Comparison of ENCODE assay signal across 11 mouse cellular contexts in the genomic region with DNA sequence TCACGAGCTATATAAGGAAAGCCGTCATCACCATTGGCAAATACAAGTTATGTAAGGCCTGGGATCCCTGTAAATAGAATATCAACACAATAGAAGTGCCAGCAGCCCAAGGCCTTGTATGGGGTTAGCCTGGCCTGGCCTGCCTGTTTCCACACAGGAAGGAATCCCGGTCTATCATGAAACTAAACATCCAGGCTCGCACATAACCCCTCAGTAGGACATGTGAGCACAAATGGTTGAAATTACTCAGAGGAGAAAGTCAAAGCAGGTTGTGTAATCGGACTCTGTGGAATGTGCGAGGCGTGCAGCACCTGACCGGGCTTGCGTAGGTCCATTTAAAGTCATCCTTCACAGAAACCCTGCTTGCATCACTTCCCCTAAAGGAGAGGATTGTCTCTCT.
DNase-seq lines count a peak whose midpoint lies in the region; ATAC-seq and TF ChIP-seq lines count a peak whose summit lies in the region.
"Had no signal": no experiment of that assay in that cellular context is flagged by ENCODE, and none has a peak within 500 bp of the region (broad histone marks: within the 10 kb centered on the region; RNA-seq: fewer than 3 reads in every experiment).

No protein-coding gene starts in this region.

- 0 out of 2 replicates have a peak, but pooled peaks have one; percentile 25 for ATAC-seq in intestine, postnatal 0 days
- ATAC-seq in intestine, embryonic 16.5 days, result no peak
- peak; percentile 80 for ATAC-seq in Patski
- ATAC-seq in heart, embryonic 15.5 days (replicated peaks; ENCODE audit: insufficient number of reproducible peaks, insufficient read depth, low FRiP score, low read depth), result peak; percentile 82
- peak; percentile 66 for ATAC-seq in lung, embryonic 16.5 days (ENCODE audit: low read depth)
- ATAC-seq: CD4-positive, CD25-positive, alpha-beta regulatory T cell, adult 4 months; midbrain, embryonic 15.5 days had no signal

- CTCF ChIA-PET in Patski (lab: Charles Lee), result no interaction called here

- no peaks in the 10 kb centered on the region for H3K4me1 ChIP-seq in intestine, postnatal 0 days (replicated peaks; ENCODE audit: control insufficient read depth, insufficient read depth, low read length)
- H3K4me1 ChIP-seq in intestine, embryonic 16.5 days (ENCODE audit: control insufficient read depth, insufficient read depth, low read length), result no peaks in the 10 kb centered on the region
- peaks cover 16% of the 10 kb centered on the region; the same call in 1 of the 2 replicates for H3K4me1 ChIP-seq in heart, embryonic 15.5 days (replicated peaks)
- H3K4me1 ChIP-seq in lung, embryonic 16.5 days (replicated peaks; ENCODE audit: control insufficient read depth, insufficient read depth, low read length), result no peaks in the 10 kb centered on the region
- H3K4me1 ChIP-seq: midbrain, embryonic 15.5 days; stomach, embryonic 15.5 days had no signal

- no peak overlapping the region for H3K27ac ChIP-seq in intestine, postnatal 0 days (ENCODE audit: low read depth, low read length)
- H3K27ac ChIP-seq in intestine, embryonic 16.5 days (ENCODE audit: low read length), result no peak overlapping the region
- peak overlapping the region; percentile 65 for H3K27ac ChIP-seq in heart, embryonic 15.5 days
- no peak overlapping the region for H3K27ac ChIP-seq in lung, embryonic 16.5 days (ENCODE audit: low read length)
- H3K27ac ChIP-seq: midbrain, embryonic 15.5 days; stomach, embryonic 15.5 days had no signal

- 70% methylated on average over 9 of the region's 9 CpGs for WGBS in intestine, postnatal 0 days
- 70% methylated on average over 9 of the region's 9 CpGs for WGBS in intestine, embryonic 16.5 days
- WGBS in heart, embryonic 15.5 days, result 49% methylated on average over 9 of the region's 9 CpGs
- WGBS in lung, embryonic 16.5 days, result 63% methylated on average over 9 of the region's 9 CpGs

- no peaks in the 10 kb centered on the region; the same call in 1 of the 2 replicates for H3K27me3 ChIP-seq in intestine, postnatal 0 days (replicated peaks; ENCODE audit: control insufficient read depth, insufficient read depth, low read length)
- no peaks in the 10 kb centered on the region for H3K27me3 ChIP-seq in intestine, embryonic 16.5 days (replicated peaks; ENCODE audit: control insufficient read depth, insufficient read depth, low read length)
- H3K27me3 ChIP-seq in Patski, result no peaks in the 10 kb centered on the region
- no peaks in the 10 kb centered on the region for H3K27me3 ChIP-seq in heart, embryonic 15.5 days
- H3K27me3 ChIP-seq in lung, embryonic 16.5 days (ENCODE audit: control insufficient read depth, insufficient read depth, low read depth, low read length), result no peaks in the 10 kb centered on the region
- H3K27me3 ChIP-seq: midbrain, embryonic 15.5 days; stomach, embryonic 15.5 days had no signal

- intact Hi-C loops in left cerebral cortex, postnatal 36 days (cut with DNase I), result no loop called here

- no peak overlapping the region for H3K4me3 ChIP-seq in intestine, postnatal 0 days (ENCODE audit: low read depth, low read length)
- no peak overlapping the region for H3K4me3 ChIP-seq in intestine, embryonic 16.5 days (ENCODE audit: low read length)
- H3K4me3 ChIP-seq in heart, embryonic 15.5 days, result no peak overlapping the region
- no peak overlapping the region for H3K4me3 ChIP-seq in lung, embryonic 16.5 days (ENCODE audit: low read length)
- H3K4me3 ChIP-seq: midbrain, embryonic 15.5 days; stomach, embryonic 15.5 days had no signal

- H3K9ac ChIP-seq in intestine, postnatal 0 days (ENCODE audit: low read depth, low read length), result no peak overlapping the region
- no peak overlapping the region for H3K9ac ChIP-seq in intestine, embryonic 16.5 days (ENCODE audit: low read depth, low read length)
- H3K9ac ChIP-seq in heart, embryonic 15.5 days, result no peak overlapping the region
- H3K9ac ChIP-seq in lung, embryonic 16.5 days (ENCODE audit: low read length), result no peak overlapping the region
- H3K9ac ChIP-seq: midbrain, embryonic 15.5 days; stomach, embryonic 15.5 days had no signal

- no peaks in the 10 kb centered on the region for H3K36me3 ChIP-seq in intestine, postnatal 0 days (ENCODE audit: control insufficient read depth, insufficient read depth)
- H3K36me3 ChIP-seq in intestine, embryonic 16.5 days (ENCODE audit: control insufficient read depth, insufficient read depth, low read length), result no peaks in the 10 kb centered on the region
- no peaks in the 10 kb centered on the region for H3K36me3 ChIP-seq in heart, embryonic 15.5 days
- no peaks in the 10 kb centered on the region for H3K36me3 ChIP-seq in lung, embryonic 16.5 days (ENCODE audit: control insufficient read depth, insufficient read depth, low read length)
- H3K36me3 ChIP-seq: midbrain, embryonic 15.5 days; stomach, embryonic 15.5 days had no signal

- H3K4me2 ChIP-seq in intestine, postnatal 0 days (replicated peaks; ENCODE audit: low read depth), result no peak overlapping the region
- H3K4me2 ChIP-seq in intestine, embryonic 16.5 days (ENCODE audit: low read depth, low read length), result no peak overlapping the region
- H3K4me2 ChIP-seq in heart, embryonic 15.5 days, result no peak overlapping the region
- no peak overlapping the region for H3K4me2 ChIP-seq in lung, embryonic 16.5 days (ENCODE audit: low read depth, low read length)
- H3K4me2 ChIP-seq: midbrain, embryonic 15.5 days; stomach, embryonic 15.5 days had no signal

- no peak for TF ChIP-seq CTCF in intestine, postnatal 0 days (IDR thresholded peaks at IDR 0.05; ENCODE audit: low read depth)
- no peak for TF ChIP-seq CTCF in Patski (IDR thresholded peaks at IDR 0.05)

- POLR2A ChIA-PET in Patski (lab: Charles Lee), result interaction anchor here (0.7 kb wide), 1 partner anchor 10 kb away, joined by 3 read pairs; no protein-coding TSS in a partner anchor

- no peak for DNase-seq in Patski (ENCODE audit: low read depth, low spot score)
- no peak for DNase-seq in right cerebral cortex, postnatal 14 days
- DNase-seq in left cerebral cortex, postnatal 36 days (ENCODE audit: low spot score in 2 of 2), result no peak
- DNase-seq in frontal cortex, postnatal 10 days (ENCODE audit: low spot score in 2 of 2), result no peak

- in situ Hi-C loops in Patski (cut with MboI; ENCODE audit: low pct_unique_long_range_greater_than_20kb), result no loop called here

- no peaks in the 10 kb centered on the region for H3K9me3 ChIP-seq in intestine, postnatal 0 days (ENCODE audit: control insufficient read depth)
- no peaks in the 10 kb centered on the region for H3K9me3 ChIP-seq in intestine, embryonic 16.5 days (ENCODE audit: control insufficient read depth, low read length)
- H3K9me3 ChIP-seq in heart, embryonic 15.5 days (replicated peaks), result no peaks in the 10 kb centered on the region
- no peaks in the 10 kb centered on the region for H3K9me3 ChIP-seq in lung, embryonic 16.5 days (ENCODE audit: control insufficient read depth, low read length)
- H3K9me3 ChIP-seq: midbrain, embryonic 15.5 days; stomach, embryonic 15.5 days had no signal
